Mouse (Mus musculus): ENCODE data around the gene Ankar. TPM values are rescaled to one million over a fixed set of nuclear protein-coding genes. Genes with fewer than 3 reads are reported as not detected.

The Ankar gene
- polyA plus RNA-seq, 1 experiment = not detected

DNA sequence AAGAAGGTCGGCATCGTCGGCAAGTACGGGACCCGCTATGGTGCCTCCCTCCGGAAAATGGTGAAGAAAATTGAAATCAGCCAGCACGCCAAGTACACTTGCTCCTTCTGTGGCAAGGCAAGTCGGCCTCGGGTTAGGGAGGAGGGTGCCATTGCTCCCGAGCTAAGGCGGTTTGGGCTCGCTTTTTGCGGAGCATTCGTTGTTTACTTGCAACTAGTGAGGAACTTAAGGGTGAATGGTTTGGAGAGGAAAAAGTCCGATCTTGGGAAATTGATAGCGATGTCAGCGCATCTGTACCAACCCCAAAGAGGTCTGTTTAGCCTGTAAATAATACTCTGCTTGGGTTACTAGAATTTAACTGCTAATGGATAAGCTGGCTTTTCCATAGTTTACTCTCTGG, 11.3 kb upstream of the Ankar start:
- Histone ChIP-seq H3K27me3 (replicated peaks; ENCODE audit: control insufficient read depth, insufficient read depth, low read length) (no peaks in the 10 kb centered on the region), H3K27ac (ENCODE audit: insufficient read depth, low read depth, low read length) (peak overlapping the region; percentile 14; the same call in 1 of the 2 replicates), H3K36me3 (ENCODE audit: control insufficient read depth, insufficient read depth, low read length) (peaks cover 11% of the 10 kb centered on the region), H3K4me3 (ENCODE audit: insufficient read depth, low read depth, low read length) (peak overlapping the region; percentile 81), H3K4me1 (ENCODE audit: control insufficient read depth, insufficient read depth, low read length) (no peaks in the 10 kb centered on the region)
- WGBS = under 1% methylated on average over 17 of the region's 17 CpGs
- TF ChIP-seq CTCF (conservative IDR thresholded peaks at IDR 0.05; ENCODE audit: insufficient read depth, insufficient read length, low read depth, low read length) = no peak
- TF ChIP-seq POLR2A (IDR thresholded peaks at IDR 0.05; ENCODE audit: low read depth, low read length) = no peak
- DNase-seq = no peak

DNA sequence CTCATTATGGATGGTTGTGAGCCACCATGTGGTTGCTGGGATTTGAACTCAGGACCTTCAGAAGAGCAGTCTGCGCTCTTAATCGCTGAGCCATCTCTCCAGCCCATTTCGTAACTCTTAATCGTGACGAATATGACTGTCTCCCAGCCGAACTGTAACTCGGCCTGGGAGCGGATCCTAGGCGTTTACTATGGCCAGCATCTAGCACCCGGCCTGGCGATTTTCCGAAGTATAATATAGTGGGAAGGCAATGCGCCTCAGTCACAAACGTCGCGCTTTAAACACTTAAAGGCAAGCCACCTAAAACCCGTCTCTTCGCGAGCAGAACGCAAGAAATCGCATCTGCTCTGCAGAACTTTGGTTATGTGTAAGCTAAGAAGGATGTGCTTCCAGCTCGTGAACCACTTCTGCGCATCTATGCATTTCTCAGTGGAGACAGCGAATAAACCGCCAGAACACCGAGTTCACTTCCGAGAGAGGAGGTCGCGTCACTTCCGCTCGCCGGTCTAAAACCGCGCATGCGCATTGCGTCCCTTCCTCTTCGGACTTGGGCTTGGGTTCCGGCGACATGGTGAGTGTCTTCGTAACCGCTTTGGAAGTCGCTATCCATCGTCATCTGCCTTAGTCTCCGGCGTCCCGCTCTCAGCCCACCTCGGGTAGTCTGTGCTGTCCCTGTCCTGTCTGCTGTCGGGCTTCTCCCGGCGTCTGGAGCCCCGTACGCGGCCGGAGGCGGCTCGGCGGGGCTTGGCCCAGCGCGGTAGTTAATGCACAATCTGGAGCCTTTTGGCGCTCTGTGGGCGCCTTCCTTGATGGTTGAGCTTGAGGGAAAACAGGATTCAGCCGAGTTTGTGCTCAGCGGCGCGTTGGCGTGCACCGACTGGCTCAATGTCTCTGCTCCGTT, 10.6 kb upstream of the Ankar start, which contains the start of gene Rpl37a:
Rpl37a (plus strand) TSS at position 538 of the 901 bp plus-strand sequence.
- Histone ChIP-seq H3K27me3 (replicated peaks; ENCODE audit: control insufficient read depth, insufficient read depth, low read length) (no peaks in the 10 kb centered on the region), H3K27ac (ENCODE audit: insufficient read depth, low read depth, low read length) (peak within 1 kb of the TSS; percentile 63), H3K36me3 (ENCODE audit: control insufficient read depth, insufficient read depth, low read length) (peaks cover 11% of the 10 kb centered on the region), H3K4me1 (ENCODE audit: control insufficient read depth, insufficient read depth, low read length) (no peaks in the 10 kb centered on the region), H3K4me3 (ENCODE audit: insufficient read depth, low read depth, low read length) (peak within 1 kb of the TSS; percentile 81)
- 3% methylated on average over 68 of the region's 68 CpGs for WGBS
- peak; percentile 97 for DNase-seq
- TF ChIP-seq CTCF (conservative IDR thresholded peaks at IDR 0.05; ENCODE audit: insufficient read depth, insufficient read length, low read depth, low read length) (no peak), POLR2A (IDR thresholded peaks at IDR 0.05; ENCODE audit: low read depth, low read length) (peak; percentile 92)

DNA sequence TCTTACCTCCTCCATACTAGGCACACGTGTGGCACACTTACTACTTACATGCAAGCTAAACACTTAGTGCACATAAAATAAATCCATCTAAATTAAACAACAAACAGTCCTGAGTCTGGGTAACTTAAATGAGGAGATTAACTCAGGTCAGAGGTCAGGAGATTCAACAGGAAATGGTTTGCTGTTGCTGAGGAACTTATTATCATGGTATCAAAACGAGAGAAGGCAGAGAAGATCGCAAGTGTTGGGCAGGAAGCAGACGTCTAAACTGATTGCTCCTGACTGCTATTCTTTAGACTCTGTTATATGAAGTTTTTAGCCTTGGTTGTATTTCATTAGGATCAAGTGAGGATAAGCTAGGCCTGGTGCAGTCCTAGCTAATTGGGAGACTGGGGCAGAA, 7.1 kb upstream of the Ankar start:
- no peak for DNase-seq
- no peak for TF ChIP-seq POLR2A (IDR thresholded peaks at IDR 0.05; ENCODE audit: low read depth, low read length)
- TF ChIP-seq CTCF (conservative IDR thresholded peaks at IDR 0.05; ENCODE audit: insufficient read depth, insufficient read length, low read depth, low read length) = no peak
- H3K27me3 ChIP-seq (replicated peaks; ENCODE audit: control insufficient read depth, insufficient read depth, low read length) = no peaks in the 10 kb centered on the region
- no peak overlapping the region for H3K4me3 ChIP-seq (ENCODE audit: insufficient read depth, low read depth, low read length)
- H3K27ac ChIP-seq (ENCODE audit: insufficient read depth, low read depth, low read length) = no peak overlapping the region
- no peaks in the 10 kb centered on the region for H3K4me1 ChIP-seq (ENCODE audit: control insufficient read depth, insufficient read depth, low read length)
- H3K36me3 ChIP-seq (ENCODE audit: control insufficient read depth, insufficient read depth, low read length) = peaks cover under 1% of the 10 kb centered on the region; the same call in 1 of the 2 replicates
- WGBS = 59% methylated on average over 4 of the region's 4 CpGs

DNA sequence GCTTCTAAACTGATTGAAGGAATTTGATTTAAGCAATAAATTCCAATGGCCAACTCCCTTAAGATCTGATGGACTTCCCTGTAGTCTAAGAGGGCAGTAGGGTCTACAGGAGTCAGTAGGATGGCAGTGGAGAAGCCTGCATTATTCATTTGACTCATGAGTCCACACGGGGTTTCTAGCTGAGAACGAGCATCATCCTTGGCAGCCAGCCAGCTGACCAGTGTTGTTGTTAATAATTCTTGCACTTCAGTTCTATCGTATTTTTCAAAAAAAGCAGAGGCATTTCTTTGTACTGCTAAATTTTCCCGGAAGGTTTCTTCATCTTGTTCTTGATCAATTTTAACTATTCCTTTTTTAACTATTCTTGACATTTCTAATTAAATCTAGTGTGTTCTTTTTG, 1.7 kb downstream of the Ankar start:
- 37% methylated on average over 4 of the region's 4 CpGs for WGBS
- H3K27ac ChIP-seq (ENCODE audit: insufficient read depth, low read depth, low read length) = no peak overlapping the region
- H3K4me3 ChIP-seq (ENCODE audit: insufficient read depth, low read depth, low read length) = no peak overlapping the region
- DNase-seq = peak; percentile 31
- H3K4me1 ChIP-seq (ENCODE audit: control insufficient read depth, insufficient read depth, low read length) = no peaks in the 10 kb centered on the region
- TF ChIP-seq POLR2A (IDR thresholded peaks at IDR 0.05; ENCODE audit: low read depth, low read length) (no peak), CTCF (conservative IDR thresholded peaks at IDR 0.05; ENCODE audit: insufficient read depth, insufficient read length, low read depth, low read length) (no peak)
- no peaks in the 10 kb centered on the region for H3K36me3 ChIP-seq (ENCODE audit: control insufficient read depth, insufficient read depth, low read length)
- no peaks in the 10 kb centered on the region for H3K27me3 ChIP-seq (replicated peaks; ENCODE audit: control insufficient read depth, insufficient read depth, low read length)

DNA sequence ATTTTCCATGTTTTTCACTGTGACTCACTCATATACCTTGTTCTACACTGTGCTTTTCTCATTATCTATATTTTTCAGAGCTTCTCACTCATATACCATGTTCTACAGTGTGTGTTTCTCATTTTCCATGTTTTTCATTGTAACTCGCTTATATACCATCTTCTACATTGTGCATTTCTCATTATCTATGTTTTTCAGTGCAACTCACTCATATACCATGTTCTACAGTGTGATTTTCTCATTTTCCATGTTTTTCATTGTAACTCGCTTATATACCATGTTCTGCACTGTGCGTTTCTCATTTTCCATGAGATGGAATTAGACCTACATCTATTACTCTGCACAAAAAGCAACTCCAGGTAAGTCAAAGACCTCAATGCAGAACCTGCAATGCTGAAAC, 4.1 kb downstream of the Ankar start:
- no peak for TF ChIP-seq POLR2A (IDR thresholded peaks at IDR 0.05; ENCODE audit: low read depth, low read length)
- TF ChIP-seq CTCF (conservative IDR thresholded peaks at IDR 0.05; ENCODE audit: insufficient read depth, insufficient read length, low read depth, low read length) = no peak
- DNase-seq = no peak

DNA sequence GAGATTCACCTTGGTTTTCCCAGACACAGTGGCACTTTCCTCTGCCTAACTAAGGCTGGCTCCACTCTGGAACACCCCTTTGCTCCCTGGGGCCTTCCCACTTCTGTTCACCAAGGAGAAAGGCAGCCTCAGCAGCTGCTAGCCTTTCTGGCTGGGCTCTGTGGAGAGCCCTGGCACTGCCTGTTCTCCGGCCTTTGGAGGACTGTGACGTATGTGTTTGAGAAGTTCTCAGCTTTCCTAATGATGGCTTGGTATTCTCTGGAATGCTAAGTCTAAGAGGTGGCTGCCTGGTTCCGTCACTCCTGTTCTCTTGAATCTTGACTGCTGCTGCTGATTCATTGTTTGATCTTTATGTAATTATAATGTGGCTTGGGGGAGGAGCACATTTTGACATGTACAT, 27.3 kb downstream of the Ankar start:
- Histone ChIP-seq H3K4me1 (ENCODE audit: control insufficient read depth, insufficient read depth, low read length) (no peaks in the 10 kb centered on the region), H3K27me3 (replicated peaks; ENCODE audit: control insufficient read depth, insufficient read depth, low read length) (no peaks in the 10 kb centered on the region), H3K27ac (ENCODE audit: insufficient read depth, low read depth, low read length) (no peak overlapping the region), H3K4me3 (ENCODE audit: insufficient read depth, low read depth, low read length) (no peak overlapping the region), H3K36me3 (ENCODE audit: control insufficient read depth, insufficient read depth, low read length) (no peaks in the 10 kb centered on the region)
- WGBS = 64% methylated on average over 3 of the region's 3 CpGs
- TF ChIP-seq CTCF (conservative IDR thresholded peaks at IDR 0.05; ENCODE audit: insufficient read depth, insufficient read length, low read depth, low read length) = no peak
- no peak for TF ChIP-seq POLR2A (IDR thresholded peaks at IDR 0.05; ENCODE audit: low read depth, low read length)
- no peak for DNase-seq

More for the DNA sequence above, 4.1 kb downstream of the Ankar start:
- Histone ChIP-seq H3K27me3 (replicated peaks; ENCODE audit: control insufficient read depth, insufficient read depth, low read length) (no peaks in the 10 kb centered on the region), H3K4me3 (ENCODE audit: insufficient read depth, low read depth, low read length) (no peak overlapping the region), H3K4me1 (ENCODE audit: control insufficient read depth, insufficient read depth, low read length) (no peaks in the 10 kb centered on the region), H3K36me3 (ENCODE audit: control insufficient read depth, insufficient read depth, low read length) (no peaks in the 10 kb centered on the region), H3K27ac (ENCODE audit: insufficient read depth, low read depth, low read length) (no peak overlapping the region)
- 55% methylated on average over 3 of the region's 3 CpGs for WGBS

DNA sequence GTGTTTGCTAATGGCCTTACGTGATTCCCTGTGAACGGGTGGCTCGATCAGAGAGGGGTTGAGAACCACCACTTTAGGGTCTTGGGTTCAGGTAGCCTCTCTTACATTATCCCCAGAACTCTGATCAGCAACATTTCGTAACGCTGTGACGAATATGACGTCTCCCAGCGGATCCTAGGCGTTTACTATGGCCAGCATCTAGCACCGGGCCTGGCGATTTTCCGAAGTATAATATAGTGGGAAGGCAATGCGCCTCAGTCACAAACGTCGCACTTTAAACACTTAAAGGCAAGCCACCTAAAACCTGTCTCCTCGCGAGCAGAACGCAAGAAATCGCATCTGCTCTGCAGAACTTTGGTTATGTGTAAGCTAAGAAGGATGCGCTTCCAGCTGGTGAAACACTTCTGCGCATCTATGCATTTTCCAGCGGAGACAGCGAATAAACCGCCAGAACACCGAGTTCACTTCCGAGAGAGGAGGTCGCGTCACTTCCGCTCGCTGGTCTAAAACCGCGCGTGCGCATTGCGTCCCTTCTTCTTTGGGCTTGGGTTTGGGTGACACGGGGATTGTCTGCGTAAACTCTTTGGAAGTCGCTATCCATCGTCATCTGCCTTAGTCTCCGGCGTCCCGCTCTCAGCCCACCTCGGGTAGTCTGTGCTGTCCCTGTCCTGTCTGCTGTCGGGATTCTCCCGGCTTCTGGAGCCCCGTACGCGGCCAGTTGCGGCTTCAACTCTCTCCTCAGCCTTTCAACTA, 59.5 kb downstream of the Ankar start:
- no peak overlapping the region for H3K27ac ChIP-seq (ENCODE audit: insufficient read depth, low read depth, low read length)
- DNase-seq = peak; percentile 51
- H3K27me3 ChIP-seq (replicated peaks; ENCODE audit: control insufficient read depth, insufficient read depth, low read length) = no peaks in the 10 kb centered on the region
- H3K4me3 ChIP-seq (ENCODE audit: insufficient read depth, low read depth, low read length) = peak overlapping the region; percentile 33
- 45% methylated on average over 49 of the region's 49 CpGs for WGBS
- H3K4me1 ChIP-seq (ENCODE audit: control insufficient read depth, insufficient read depth, low read length) = no peaks in the 10 kb centered on the region
- TF ChIP-seq POLR2A (IDR thresholded peaks at IDR 0.05; ENCODE audit: low read depth, low read length) = no peak
- TF ChIP-seq CTCF (conservative IDR thresholded peaks at IDR 0.05; ENCODE audit: insufficient read depth, insufficient read length, low read depth, low read length) = no peak
- H3K36me3 ChIP-seq (ENCODE audit: control insufficient read depth, insufficient read depth, low read length) = no peaks in the 10 kb centered on the region
